Mouse (Mus musculus) adrenal gland, adult 10 weeks (tissue): ENCODE measurements around the gene Tmem128. TPM values are rescaled to one million over a fixed set of nuclear protein-coding genes. Genes with fewer than 3 reads are reported as not detected.

Experiments used
- polyA plus RNA-seq: library from polyadenylated mRNA; stranded (reverse); fragments of 350-450 nt; fragmentation: Illumina TruSeq; extraction: RNeasy Lipid Tissue Mini Kit (QIAGEN cat#74804); gene quantifications from one replicate; pipeline ENCODE4 v1.2.3, GENCODE M21; 2014; ENCODE audit warnings: low read depth, low replicate concordance

The Tmem128 gene
- 75.8 TPM for polyA plus RNA-seq

GRCm38 (mm10) chr5:38260107-38260682 is at the start of gene Tmem128:
Tmem128 (plus strand) TSS chr5:38260185.

GRCm38 (mm10) chr5:38220328-38220912 is 39.6 kb upstream of the Tmem128 start, which contains the start of the genes Zbtb49 and Lyar:
Zbtb49 (minus strand) TSS chr5:38220457.
Lyar (plus strand) TSS chr5:38220470.

GRCm38 (mm10) chr5:38275771-38276170 is 15.8 kb downstream of the Tmem128 start, which contains the start of gene Otop1:
Otop1 (plus strand) TSS chr5:38275972.

Other genes with a start within 250 kb of the Tmem128 start
- gene Stx18, start 221.4 kb upstream of the Tmem128 start, polyA plus RNA-seq: 51.4 TPM
- 33.2 TPM for gene Nsg1, start 100.3 kb upstream of the Tmem128 start, polyA plus RNA-seq
- gene Zbtb49, start 39.7 kb upstream of the Tmem128 start, polyA plus RNA-seq: 2.2 TPM
- gene Lyar, start 39.7 kb upstream of the Tmem128 start, polyA plus RNA-seq: 34.2 TPM
- gene Otop1, start 15.8 kb downstream of the Tmem128 start, polyA plus RNA-seq: 17.1 TPM
- not detected for gene Drd5, start 59.2 kb downstream of the Tmem128 start, polyA plus RNA-seq
- 0.58 TPM for gene Slc2a9, start 243.0 kb downstream of the Tmem128 start, polyA plus RNA-seq